Mouse (Mus musculus): Measurements from ENCODE around the gene 1110017D15Rik.

DNA sequence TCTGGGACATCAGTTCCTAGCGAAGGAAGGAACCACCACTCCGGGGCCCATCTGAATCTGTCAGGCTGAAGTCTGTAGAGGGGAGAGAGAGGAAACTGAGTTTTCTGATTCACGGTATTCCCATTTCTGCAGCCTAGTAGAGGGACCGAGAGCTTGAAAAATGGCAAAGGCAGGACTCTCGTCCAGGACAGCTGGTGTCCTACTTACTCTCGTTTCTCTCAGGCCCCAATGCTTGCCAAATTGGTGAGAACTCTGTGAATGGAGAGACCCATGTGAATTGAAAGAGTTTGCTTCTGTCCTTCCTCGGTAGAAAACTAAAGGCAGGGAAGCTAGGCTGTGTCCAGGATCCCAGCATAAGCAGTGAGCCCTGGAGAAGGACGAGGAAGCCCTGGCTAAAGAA, 17.5 kb downstream of the 1110017D15Rik start:
- TF ChIP-seq POLR2A (IDR thresholded peaks at IDR 0.05; ENCODE audit: low read depth, low read length) (no peak), CTCF (IDR thresholded peaks at IDR 0.05; ENCODE audit: extremely low read depth, insufficient read depth, insufficient read length, insufficient replicate concordance) (no peak)

Measured in spleen, adult 2 months (tissue).